Mouse (Mus musculus): Measurements from ENCODE around the gene Tmem178. TPM values are rescaled to one million over a fixed set of nuclear protein-coding genes. Genes with fewer than 3 reads are reported as not detected.

The Tmem178 gene
- polyA plus RNA-seq (2012; rRNA removed): 1.9 and 4.0 TPM in 2 replicates

DNA sequence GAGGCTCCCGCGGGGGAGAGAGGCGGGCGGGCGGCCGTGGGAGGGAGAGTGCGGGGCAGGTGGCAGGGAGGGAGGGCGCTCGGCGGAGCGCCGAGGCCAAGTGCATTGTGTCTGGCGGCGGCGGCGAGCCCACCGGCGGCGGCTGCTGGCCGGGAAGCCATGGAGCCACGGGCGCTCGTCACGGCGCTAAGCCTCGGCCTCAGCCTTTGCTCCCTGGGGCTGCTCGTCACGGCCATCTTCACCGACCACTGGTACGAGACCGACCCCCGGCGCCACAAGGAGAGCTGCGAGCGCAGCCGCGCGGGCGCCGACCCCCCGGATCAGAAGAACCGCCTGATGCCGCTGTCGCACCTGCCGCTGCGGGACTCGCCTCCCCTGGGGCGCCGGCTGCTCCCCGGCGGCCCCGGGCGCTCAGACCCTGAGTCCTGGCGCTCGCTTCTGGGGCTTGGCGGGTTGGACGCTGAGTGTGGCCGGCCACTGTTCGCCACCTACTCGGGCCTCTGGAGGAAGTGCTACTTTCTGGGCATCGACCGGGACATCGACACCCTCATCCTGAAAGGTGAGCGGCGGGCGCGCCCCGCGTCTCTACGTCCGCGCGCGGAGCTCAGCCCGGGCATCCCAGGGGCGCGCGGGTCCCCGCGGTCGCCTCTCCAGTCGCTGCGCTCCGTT is at the start of gene Tmem178:
Gene Tmem178 (plus strand): TSS at position 103 of the 669 bp plus-strand sequence.
- TF ChIP-seq CTCF (IDR thresholded peaks at IDR 0.05; ENCODE audit: extremely low read depth, insufficient read length, insufficient replicate concordance, low read depth, low read length) (no peak), POLR2A (IDR thresholded peaks at IDR 0.05; ENCODE audit: low read depth, low read length) (no peak)
- no peak within 1 kb of the TSS for H3K27ac ChIP-seq (ENCODE audit: insufficient read depth, low read depth, low read length)
- no peaks in the 10 kb centered on the region for H3K36me3 ChIP-seq (ENCODE audit: control insufficient read depth, insufficient read depth, low read length)
- peaks cover 17% of the 10 kb centered on the region for H3K27me3 ChIP-seq (ENCODE audit: control insufficient read depth, insufficient read depth, low read length)
- peak within 1 kb of the TSS; percentile 61 for H3K4me3 ChIP-seq (ENCODE audit: low read depth, low read length)
- H3K4me1 ChIP-seq (ENCODE audit: control insufficient read depth, insufficient read depth, insufficient read length, low read length): no peaks in the 10 kb centered on the region; the same call in 1 of the 2 replicates
- WGBS: 1% methylated on average over 81 of the region's 84 CpGs

DNA sequence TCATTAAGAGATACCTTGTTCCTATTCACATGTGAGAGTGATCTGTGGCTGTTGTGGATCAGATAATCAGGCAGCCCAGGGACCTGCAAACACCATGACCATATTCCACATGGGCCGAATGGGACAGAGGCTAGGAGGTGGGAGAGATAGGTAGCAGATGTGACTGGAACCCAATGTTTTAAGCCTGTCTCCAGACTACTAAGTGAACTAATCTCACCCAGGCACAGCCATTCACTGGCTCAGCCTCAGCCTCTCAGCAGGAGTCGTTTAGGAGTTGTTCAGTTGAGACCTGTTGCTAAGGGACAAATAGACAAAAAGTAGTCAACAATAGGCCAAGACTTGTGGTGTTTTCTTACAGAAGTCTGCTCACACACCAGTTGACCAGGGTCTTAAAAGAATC is 48.0 kb upstream of the Tmem178 start:
- H3K4me1 ChIP-seq (ENCODE audit: control insufficient read depth, insufficient read depth, insufficient read length, low read length): peaks cover 2% of the 10 kb centered on the region; the same call in 1 of the 2 replicates
- no peak for TF ChIP-seq CTCF (IDR thresholded peaks at IDR 0.05; ENCODE audit: extremely low read depth, insufficient read length, insufficient replicate concordance, low read depth, low read length)
- TF ChIP-seq POLR2A (IDR thresholded peaks at IDR 0.05; ENCODE audit: low read depth, low read length): no peak
- no peaks in the 10 kb centered on the region for H3K27me3 ChIP-seq (ENCODE audit: control insufficient read depth, insufficient read depth, low read length)
- WGBS: 56% methylated on average over 2 of the region's 2 CpGs
- H3K27ac ChIP-seq (ENCODE audit: insufficient read depth, low read depth, low read length): no peak overlapping the region
- no peak overlapping the region for H3K4me3 ChIP-seq (ENCODE audit: low read depth, low read length)
- H3K36me3 ChIP-seq (ENCODE audit: control insufficient read depth, insufficient read depth, low read length): no peaks in the 10 kb centered on the region

GRCm38 (mm10) chr17:80897709-80898440 is 46.6 kb upstream of the Tmem178 start:
- H3K4me1 ChIP-seq (ENCODE audit: control insufficient read depth, insufficient read depth, insufficient read length, low read length): peaks cover 2% of the 10 kb centered on the region; the same call in 1 of the 2 replicates
- no peak for TF ChIP-seq CTCF (IDR thresholded peaks at IDR 0.05; ENCODE audit: extremely low read depth, insufficient read length, insufficient replicate concordance, low read depth, low read length)
- no peak for TF ChIP-seq POLR2A (IDR thresholded peaks at IDR 0.05; ENCODE audit: low read depth, low read length)
- WGBS: 85% methylated on average over 9 of the region's 9 CpGs

DNA sequence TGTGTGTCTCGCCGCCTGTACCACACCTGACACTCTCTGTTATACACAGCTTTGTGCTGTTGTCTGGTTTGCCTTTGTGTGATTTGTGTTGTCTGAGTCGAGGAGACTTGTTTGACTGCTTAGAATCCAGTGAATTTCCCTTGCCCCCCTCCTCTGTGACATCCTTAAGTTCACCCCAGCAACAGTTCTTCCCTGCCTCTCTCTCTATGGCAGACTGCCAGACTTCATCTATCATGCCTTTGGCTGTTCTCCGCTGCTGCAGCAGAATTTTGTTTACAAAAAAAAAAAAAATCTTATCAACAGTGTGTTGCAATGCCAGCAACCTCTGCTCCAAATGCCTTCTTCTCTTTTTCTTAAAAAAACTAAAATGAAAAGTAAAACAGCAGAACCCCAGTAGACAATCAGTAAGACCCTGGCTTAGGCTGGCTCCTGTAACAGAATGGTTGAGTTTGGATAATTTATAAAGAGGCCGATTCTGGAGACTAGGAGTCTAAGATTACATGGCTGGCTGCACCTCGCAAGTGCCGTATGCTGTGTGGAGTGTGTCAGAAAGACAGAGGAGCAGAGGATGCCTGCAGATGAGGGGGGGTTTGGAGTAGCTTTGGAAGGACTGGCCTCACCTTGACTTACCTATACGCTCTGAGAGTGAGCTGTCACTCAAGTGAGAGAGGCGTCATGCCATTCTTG is 44.8 kb upstream of the Tmem178 start:
- Histone ChIP-seq H3K36me3 (ENCODE audit: control insufficient read depth, insufficient read depth, low read length) (no peaks in the 10 kb centered on the region), H3K27me3 (ENCODE audit: control insufficient read depth, insufficient read depth, low read length) (no peaks in the 10 kb centered on the region), H3K27ac (ENCODE audit: insufficient read depth, low read depth, low read length) (no peak overlapping the region; the same call in 1 of the 2 replicates), H3K4me1 (ENCODE audit: control insufficient read depth, insufficient read depth, insufficient read length, low read length) (peaks cover 2% of the 10 kb centered on the region; the same call in 1 of the 2 replicates), H3K4me3 (ENCODE audit: low read depth, low read length) (no peak overlapping the region)
- WGBS: 51% methylated on average over 9 of the region's 9 CpGs
- TF ChIP-seq CTCF (IDR thresholded peaks at IDR 0.05; ENCODE audit: extremely low read depth, insufficient read length, insufficient replicate concordance, low read depth, low read length): no peak
- TF ChIP-seq POLR2A (IDR thresholded peaks at IDR 0.05; ENCODE audit: low read depth, low read length): no peak

More at GRCm38 (mm10) chr17:80897709-80898440, 46.6 kb upstream of the Tmem178 start:
- H3K27me3 ChIP-seq (ENCODE audit: control insufficient read depth, insufficient read depth, low read length): no peaks in the 10 kb centered on the region
- H3K4me3 ChIP-seq (ENCODE audit: low read depth, low read length): no peak overlapping the region
- no peak overlapping the region for H3K27ac ChIP-seq (ENCODE audit: insufficient read depth, low read depth, low read length)
- no peaks in the 10 kb centered on the region for H3K36me3 ChIP-seq (ENCODE audit: control insufficient read depth, insufficient read depth, low read length)

- Histone ChIP-seq H3K36me3 (ENCODE audit: control insufficient read depth, insufficient read depth, low read length) (no peaks in the 10 kb centered on the region), H3K27ac (ENCODE audit: insufficient read depth, low read depth, low read length) (no peak overlapping the region; the same call in 1 of the 2 replicates), H3K4me1 (ENCODE audit: control insufficient read depth, insufficient read depth, insufficient read length, low read length) (peaks cover 2% of the 10 kb centered on the region; the same call in 1 of the 2 replicates), H3K27me3 (ENCODE audit: control insufficient read depth, insufficient read depth, low read length) (no peaks in the 10 kb centered on the region), H3K4me3 (ENCODE audit: low read depth, low read length) (no peak overlapping the region)
- TF ChIP-seq POLR2A (IDR thresholded peaks at IDR 0.05; ENCODE audit: low read depth, low read length) (no peak), CTCF (IDR thresholded peaks at IDR 0.05; ENCODE audit: extremely low read depth, insufficient read length, insufficient replicate concordance, low read depth, low read length) (no peak)
- 78% methylated on average over 2 of the region's 2 CpGs for WGBS
Measured at GRCm38 (mm10) chr17:80900200-80900520, 44.3 kb upstream of the Tmem178 start.

- peaks cover 2% of the 10 kb centered on the region; the same call in 1 of the 2 replicates for H3K4me1 ChIP-seq (ENCODE audit: control insufficient read depth, insufficient read depth, insufficient read length, low read length)
- no peak overlapping the region for H3K4me3 ChIP-seq (ENCODE audit: low read depth, low read length)
- TF ChIP-seq POLR2A (IDR thresholded peaks at IDR 0.05; ENCODE audit: low read depth, low read length) (no peak), CTCF (IDR thresholded peaks at IDR 0.05; ENCODE audit: extremely low read depth, insufficient read length, insufficient replicate concordance, low read depth, low read length) (no peak)
- H3K36me3 ChIP-seq (ENCODE audit: control insufficient read depth, insufficient read depth, low read length): no peaks in the 10 kb centered on the region
- 67% methylated on average over 6 of the region's 6 CpGs for WGBS
- no peaks in the 10 kb centered on the region for H3K27me3 ChIP-seq (ENCODE audit: control insufficient read depth, insufficient read depth, low read length)
- H3K27ac ChIP-seq (ENCODE audit: insufficient read depth, low read depth, low read length): no peak overlapping the region
Measured at GRCm38 (mm10) chr17:80901885-80902284, 42.5 kb upstream of the Tmem178 start.
